ENCODE assay signal across 8 mouse cellular contexts in the genomic region with DNA sequence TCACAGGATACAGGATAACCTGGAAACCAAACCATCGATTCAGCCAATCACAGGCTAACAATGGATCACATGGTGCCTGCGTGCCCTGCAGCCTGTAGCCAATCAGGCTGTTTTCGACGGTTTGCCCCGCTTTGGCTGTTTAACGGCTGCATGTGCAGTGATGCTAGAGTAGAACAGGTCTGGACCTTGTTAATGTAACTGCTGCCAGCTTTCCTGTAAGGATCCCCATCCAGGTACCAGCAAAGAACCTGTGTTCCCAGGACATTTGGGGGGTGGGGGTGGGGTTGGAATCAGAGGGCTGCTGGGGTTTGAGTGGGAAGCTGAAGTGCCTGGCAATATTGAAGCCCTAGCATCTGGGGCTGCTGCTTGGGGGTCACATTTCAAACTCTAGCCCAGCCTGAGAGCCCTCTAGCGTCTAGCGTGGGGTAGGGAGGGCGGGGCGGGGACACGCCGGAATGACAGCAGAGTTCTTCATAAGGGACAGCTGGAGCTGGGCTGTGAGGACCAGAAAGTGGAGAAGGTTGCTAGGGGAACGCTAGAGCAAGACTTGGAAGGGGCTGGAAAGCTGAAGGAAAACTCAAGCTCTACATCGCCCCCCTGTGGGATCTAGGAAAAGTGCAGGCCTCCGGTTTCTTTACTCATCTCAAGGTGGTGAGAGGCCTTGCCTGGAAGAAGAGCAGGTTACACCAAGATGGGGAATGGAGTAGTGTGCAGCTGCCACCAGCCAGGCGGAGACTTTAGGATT. TPM values are rescaled to one million over a fixed set of nuclear protein-coding genes. Genes with fewer than 3 reads are reported as not detected.
DNase-seq lines count a peak whose midpoint lies in the region; ATAC-seq and TF ChIP-seq lines count a peak whose summit lies in the region.

No protein-coding gene starts in this region.

- H3K4me1 ChIP-seq in heart, embryonic 14.5 days (ENCODE audit: control insufficient read depth in 2 of 2, insufficient read depth in 2 of 2, low read length in 2 of 2), result no peaks in the 10 kb centered on the region
- no peaks in the 10 kb centered on the region for H3K4me1 ChIP-seq in lung, adult 2 months (ENCODE audit: control insufficient read depth, insufficient read depth, low read length)

- 25% methylated on average over 16 of the region's 16 CpGs for WGBS in heart, embryonic 14.5 days
- 29% methylated on average over 16 of the region's 16 CpGs for WGBS in lung, adult 2 months

- CTCF ChIA-PET in Patski (lab: Charles Lee), result no interaction called here

- no peak overlapping the region for H3K4me3 ChIP-seq in heart, embryonic 14.5 days (ENCODE audit: control insufficient read depth in 1 of 2, insufficient read depth in 1 of 2, low read depth in 1 of 2, low read length in 2 of 2)
- H3K4me3 ChIP-seq in lung, adult 2 months (replicated peaks; ENCODE audit: extremely low read depth, low read depth, low read length), result no peak overlapping the region

- peaks cover 12% of the 10 kb centered on the region for H3K27me3 ChIP-seq in Patski
- H3K27me3 ChIP-seq in heart, embryonic 14.5 days (ENCODE audit: control insufficient read depth, insufficient read depth, low read length), result 0 out of 2 replicates have a peak, but pooled peaks cover 4% of the 10 kb centered on the region

- H3K27ac ChIP-seq in heart, embryonic 14.5 days (replicated peaks in 1 of 2; ENCODE audit: control insufficient read depth in 1 of 2, insufficient read depth in 1 of 2, low read depth in 2 of 2, low read length in 2 of 2), result no peak overlapping the region

- no peak overlapping the region for H3K9ac ChIP-seq in heart, embryonic 14.5 days (ENCODE audit: low read length)

- TF ChIP-seq POLR2A in lung, adult 2 months (IDR thresholded peaks at IDR 0.05; ENCODE audit: borderline replicate concordance, extremely low read depth, low read depth, low read length), result no peak

- in situ Hi-C loops in Patski (cut with MboI; ENCODE audit: low pct_unique_long_range_greater_than_20kb), result no loop called here

- ATAC-seq in Patski, result peak; percentile 26
- ATAC-seq in heart, embryonic 14.5 days (ENCODE audit: insufficient number of reproducible peaks, insufficient read depth, low FRiP score, low read depth), result no peak; the same call in 1 of the 2 replicates

- H3K36me3 ChIP-seq in heart, embryonic 14.5 days (ENCODE audit: control insufficient read depth, insufficient read depth, low read length), result no peaks in the 10 kb centered on the region

- peak overlapping the region; percentile 43 for H3K4me2 ChIP-seq in heart, embryonic 14.5 days (ENCODE audit: low read length)

- DNase-seq in 3T3-L1 (ENCODE audit: low read depth, low spot score) (peak; percentile 27), Patski (ENCODE audit: low read depth, low spot score) (no peak)
- DNase-seq in embryo, embryonic 10 days (ENCODE audit: low spot score), result peak; percentile 70
- peak; percentile 12 to 60 for DNase-seq in kidney, postnatal 36 days
- peak; percentile 25 for DNase-seq in lung, adult 2 months
- DNase-seq in retina, postnatal 1 day, result peak; percentile 87
- no peak for DNase-seq in T-cell, adult 2 months (ENCODE audit: low spot score)

- H3K9me3 ChIP-seq in heart, embryonic 14.5 days (ENCODE audit: control insufficient read depth, low read length), result no peaks in the 10 kb centered on the region

- TF ChIP-seq CTCF in Patski (IDR thresholded peaks at IDR 0.05), result peak; percentile 74
- TF ChIP-seq CTCF in lung, adult 2 months (IDR thresholded peaks at IDR 0.05; ENCODE audit: insufficient read depth, low read length), result peak; percentile 39

- POLR2A ChIA-PET in Patski (lab: Charles Lee), result no interaction called here

RNA-seq across cellular contexts. Expression of gene Sptlc1, which starts 16.5 kb away (rescaled TPM):
- 41.1 TPM for polyA plus RNA-seq in Patski (2021)
- polyA plus RNA-seq in heart, embryonic 14.5 days (2014; fragmentation: Nextera tagmentation; extraction: Ambion mirVana), result 19.9 and 22.8 TPM in 2 replicates
- 18.5 and 25.3 TPM in 2 replicates for polyA plus RNA-seq in lung, adult 2 months (2012; rRNA removed)

Comparison
In these comparisons a context has a peak if more than half of its experiments do, and no peak if none do; other contexts are left out.
1. DNase-seq: peak in 3T3-L1 (single experiment), embryo, embryonic 10 days (single experiment), kidney, postnatal 36 days (2 of 2), lung, adult 2 months (single experiment) and retina, postnatal 1 day (single experiment); none in Patski (single experiment) and T-cell, adult 2 months (single experiment).